Mouse (Mus musculus): Measurements from ENCODE around the gene Ccl27a.

GRCm38 (mm10) chr4:41760911-41761310 is 13.1 kb downstream of the Ccl27a start:
- TF ChIP-seq E2F4 (IDR thresholded peaks at IDR 0.05; ENCODE audit: borderline replicate concordance, low read depth, low read length) = no peak
- TF ChIP-seq CTCF (IDR thresholded peaks at IDR 0.05 in 2 of 3, conservative IDR thresholded peaks at IDR 0.05 in 1 of 3; ENCODE audit: control insufficient read depth in 1 of 3, insufficient read depth in 1 of 3, low read depth in 2 of 3, low read length in 3 of 3, poor library complexity in 1 of 3, severe bottlenecking in 1 of 3) = no peak
- TF ChIP-seq POLR2A (IDR thresholded peaks at IDR 0.05; ENCODE audit: control insufficient read depth in 1 of 2, insufficient read depth in 1 of 2, low read depth in 1 of 2, low read length in 2 of 2, poor library complexity in 1 of 2) = no peak
- TF ChIP-seq POLR2AphosphoS5 (IDR thresholded peaks at IDR 0.05; ENCODE audit: borderline replicate concordance, low read depth, low read length) = no peak
- no peak for TF ChIP-seq TAL1 (IDR thresholded peaks at IDR 0.05; ENCODE audit: low read length)
- TF ChIP-seq MAZ (IDR thresholded peaks at IDR 0.05; ENCODE audit: low read depth, low read length) = no peak
- TF ChIP-seq RCOR1 (IDR thresholded peaks at IDR 0.05; ENCODE audit: low read depth, low read length) = no peak
- no peak for TF ChIP-seq POLR2AphosphoS2 (IDR thresholded peaks at IDR 0.05; ENCODE audit: low read length)
